Mouse (Mus musculus) kidney, embryonic 14.5 days (tissue): ENCODE measurements around the gene Slc4a4. TPM values are rescaled to one million over a fixed set of nuclear protein-coding genes. Genes with fewer than 3 reads are reported as not detected.
A peak's percentile ranks its signal among the peaks of the same experiment; 100 is the strongest.

Experiments used
- ATAC-seq: fragments of 200-750 bp; cut with Nextera tagmentation; 2 replicates; pipeline ENCODE4 v1.8.0; 2017; ENCODE audit warnings: moderate number of reproducible peaks, mild to moderate bottlenecking, moderate TSS enrichment, moderate library complexity; ENCODE audit not compliant: low FRiP score, low TSS enrichment
- H3K27ac ChIP-seq: fragments of 300-500 bp; sonication (generic); 2 replicates; pipeline ENCODE4 v1.5.1; 2014; ENCODE audit warnings: low read depth, mild to moderate bottlenecking, low read length, moderate library complexity, mixed read lengths
- H3K27me3 ChIP-seq: fragments of 300-500 bp; sonication (generic); 2 replicates; pipeline ENCODE4 v1.6.1; 2014; ENCODE audit warnings: mild to moderate bottlenecking, low read length; ENCODE audit not compliant: control insufficient read depth, insufficient read depth
- H3K36me3 ChIP-seq: fragments of 300-500 bp; sonication (generic); 2 replicates; pipeline ENCODE4 v1.6.1; 2014; ENCODE audit warnings: low read length, mixed read lengths; ENCODE audit not compliant: control insufficient read depth, insufficient read depth
- H3K4me1 ChIP-seq: fragments of 300-500 bp; sonication (generic); 2 replicates; pipeline ENCODE4 v1.6.1; 2014; ENCODE audit warnings: low read length, mixed read lengths; ENCODE audit not compliant: control insufficient read depth, insufficient read depth
- H3K4me2 ChIP-seq: fragments of 300-500 bp; sonication (generic); replicated peaks from 2 replicates; pipeline ENCODE4 v1.6.1; 2014; ENCODE audit warnings: low read depth, mild to moderate bottlenecking, low read length
- H3K4me3 ChIP-seq: fragments of 300-500 bp; sonication (generic); 2 replicates; pipeline ENCODE4 v1.5.1; 2014; ENCODE audit warnings: mild to moderate bottlenecking, low read length
- H3K9ac ChIP-seq: fragments of 300-500 bp; sonication (generic); 2 replicates; pipeline ENCODE4 v1.6.1; 2014; ENCODE audit warnings: low read depth, mild to moderate bottlenecking, low read length, moderate library complexity
- H3K9me3 ChIP-seq: fragments of 300-500 bp; sonication (generic); 2 replicates; pipeline ENCODE4 v1.6.1; 2016; ENCODE audit warnings: low read length; ENCODE audit not compliant: control insufficient read depth
- WGBS: fragments of 180-500 bp; shearing (Covaris S2); extraction: QIAGEN DNeasy Blood & Tissue Kit; methylation state at CpG from one replicate; pipeline ENCODE4 v1.1.7; 2014; 5-methylcytosine and 5-hydroxymethylcytosine counted together
- polyA plus RNA-seq: library from polyadenylated mRNA; unstranded; fragments of >200 nt; fragmentation: Nextera tagmentation; extraction: Ambion mirVana; gene quantifications from 2 replicates; pipeline ENCODE4 v1.2.1, GENCODE M21; 2014

The Slc4a4 gene
- polyA plus RNA-seq, 1 experiment from 2014 or later: 4.7 TPM

DNA sequence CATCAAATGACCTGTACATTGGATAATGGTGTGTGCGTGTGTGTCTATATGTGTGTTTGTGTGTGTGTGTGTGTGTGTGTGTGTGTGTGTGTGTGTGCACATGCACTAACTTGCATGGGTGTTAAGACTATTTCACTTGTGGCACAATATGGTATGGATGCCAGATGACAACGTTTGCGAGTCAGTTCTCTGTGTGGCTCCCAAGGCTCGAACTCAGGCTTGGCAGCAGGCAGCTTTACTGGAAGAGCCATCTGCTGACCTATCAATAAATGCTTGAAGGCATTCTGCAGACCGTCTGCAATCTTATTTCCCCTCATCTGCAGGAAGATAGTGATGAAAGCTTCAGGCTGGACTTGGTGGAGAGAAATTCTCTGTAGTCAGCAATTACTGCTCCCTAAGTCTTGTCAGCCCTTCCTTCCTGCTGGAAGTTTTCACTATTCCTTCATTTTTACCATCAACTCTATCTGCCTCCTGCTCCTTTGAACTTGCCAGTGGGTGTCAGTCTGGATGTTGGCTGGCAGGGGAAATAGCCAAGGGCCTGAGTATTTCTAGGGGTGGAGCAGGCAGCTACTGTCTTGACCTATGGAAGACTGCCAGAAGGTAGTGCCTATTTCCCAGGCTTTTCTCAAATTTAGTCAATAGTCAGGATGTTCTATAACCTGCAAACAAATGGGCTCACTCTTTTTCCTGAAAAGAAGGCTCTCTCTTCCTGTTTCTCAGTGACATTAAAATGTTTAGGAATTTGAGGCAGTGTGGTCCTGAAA lies 73.9 kb downstream of the Slc4a4 start:
- ATAC-seq: no peak
- Histone ChIP-seq H3K27me3 (no peaks in the 10 kb centered on the region), H3K36me3 (no peaks in the 10 kb centered on the region), H3K27ac (no peak overlapping the region), H3K9ac (no peak overlapping the region), H3K4me2 (no peak overlapping the region), H3K4me3 (no peak overlapping the region), H3K4me1 (no peaks in the 10 kb centered on the region), H3K9me3 (no peaks in the 10 kb centered on the region)
- 83% methylated on average over 5 of the region's 5 CpGs for WGBS

DNA sequence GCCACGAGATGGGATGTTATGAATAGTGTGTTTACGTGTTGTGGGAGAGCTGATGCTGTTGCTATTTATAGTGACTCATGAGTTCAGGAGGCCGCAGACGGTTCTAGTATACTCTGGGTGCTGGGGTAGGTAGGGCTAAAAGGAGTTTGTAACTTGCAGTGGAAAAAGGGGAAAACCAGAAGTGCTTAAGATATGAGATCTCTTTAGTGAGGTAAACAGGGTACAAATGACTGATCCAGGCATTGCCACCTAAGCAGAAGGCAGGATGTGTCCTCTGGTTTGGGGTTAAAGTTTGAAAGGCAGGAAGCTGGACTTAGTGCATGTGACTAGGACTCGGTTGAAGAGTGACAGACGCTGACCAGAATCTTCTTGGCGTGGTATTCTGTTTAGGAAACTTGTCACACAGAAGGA lies 74.7 kb downstream of the Slc4a4 start:
- no peaks in the 10 kb centered on the region for H3K9me3 ChIP-seq
- ATAC-seq: no peak
- no peaks in the 10 kb centered on the region for H3K4me1 ChIP-seq
- no peaks in the 10 kb centered on the region for H3K36me3 ChIP-seq
- 78% methylated on average over 7 of the region's 7 CpGs for WGBS
- H3K27me3 ChIP-seq: no peaks in the 10 kb centered on the region
- no peak overlapping the region for H3K27ac ChIP-seq
- no peak overlapping the region for H3K4me3 ChIP-seq
- H3K4me2 ChIP-seq: no peak overlapping the region
- no peak overlapping the region for H3K9ac ChIP-seq

DNA sequence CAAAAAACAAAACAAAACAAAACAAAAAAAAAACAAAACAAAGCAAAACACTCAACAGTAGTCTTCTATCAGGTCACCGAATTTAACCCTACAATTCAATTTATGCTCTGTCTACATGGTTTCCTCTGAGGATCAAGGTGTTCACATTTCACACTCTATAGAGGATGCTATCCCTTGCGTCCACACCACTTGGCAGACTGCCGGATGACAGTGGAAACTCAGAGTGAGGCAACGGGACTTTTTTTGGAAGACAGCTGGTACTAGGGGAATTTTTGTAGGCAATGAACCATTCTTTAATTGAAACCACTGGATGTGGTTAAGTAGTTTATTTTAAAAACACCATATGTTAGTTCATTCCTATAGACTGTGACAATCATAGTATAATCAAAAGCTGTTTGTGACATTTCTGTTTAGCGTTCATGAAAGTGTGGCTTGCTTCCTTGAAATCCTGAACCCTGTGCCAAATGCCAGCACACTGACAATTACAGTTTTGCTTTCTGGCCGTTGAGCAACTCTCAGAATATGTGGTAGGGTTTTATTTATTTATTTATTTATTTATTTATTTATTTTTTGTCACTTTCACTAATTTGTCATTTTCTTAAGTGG lies 78.2 kb downstream of the Slc4a4 start:
- H3K27me3 ChIP-seq: no peaks in the 10 kb centered on the region
- ATAC-seq: no peak

DNA sequence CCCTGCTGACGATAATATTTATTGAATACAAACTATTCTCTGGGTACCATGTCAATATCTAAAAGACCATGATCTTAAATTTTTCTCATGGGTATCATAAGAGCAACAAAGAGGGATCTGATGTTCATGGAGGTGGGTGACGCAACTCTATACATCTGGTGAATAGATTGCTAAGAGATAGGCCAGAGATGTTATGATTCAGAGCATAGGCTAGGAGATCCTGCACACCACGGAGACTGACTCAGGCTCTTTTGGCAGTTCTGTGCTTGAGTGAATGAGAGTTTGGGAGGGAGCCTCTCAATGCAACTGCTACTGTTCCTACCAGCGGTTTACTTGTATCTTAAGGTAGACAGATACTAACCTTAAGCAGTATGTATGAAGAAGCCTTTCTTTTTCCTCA lies 79.9 kb downstream of the Slc4a4 start:
- Histone ChIP-seq H3K4me1 (0 out of 2 replicates have a peak, but pooled peaks cover 6% of the 10 kb centered on the region), H3K27ac (no peak overlapping the region), H3K9ac (no peak overlapping the region), H3K36me3 (no peaks in the 10 kb centered on the region), H3K27me3 (no peaks in the 10 kb centered on the region), H3K9me3 (no peaks in the 10 kb centered on the region), H3K4me2 (no peak overlapping the region), H3K4me3 (no peak overlapping the region)
- 88% methylated on average over 4 of the region's 4 CpGs for WGBS
- ATAC-seq: no peak

More for the DNA sequence above, 78.2 kb downstream of the Slc4a4 start:
- Histone ChIP-seq H3K4me2 (no peak overlapping the region), H3K27ac (no peak overlapping the region), H3K4me3 (no peak overlapping the region), H3K9ac (no peak overlapping the region), H3K9me3 (no peaks in the 10 kb centered on the region), H3K36me3 (no peaks in the 10 kb centered on the region), H3K4me1 (0 out of 2 replicates have a peak, but pooled peaks cover 6% of the 10 kb centered on the region)
- 77% methylated on average over 6 of the region's 6 CpGs for WGBS

DNA sequence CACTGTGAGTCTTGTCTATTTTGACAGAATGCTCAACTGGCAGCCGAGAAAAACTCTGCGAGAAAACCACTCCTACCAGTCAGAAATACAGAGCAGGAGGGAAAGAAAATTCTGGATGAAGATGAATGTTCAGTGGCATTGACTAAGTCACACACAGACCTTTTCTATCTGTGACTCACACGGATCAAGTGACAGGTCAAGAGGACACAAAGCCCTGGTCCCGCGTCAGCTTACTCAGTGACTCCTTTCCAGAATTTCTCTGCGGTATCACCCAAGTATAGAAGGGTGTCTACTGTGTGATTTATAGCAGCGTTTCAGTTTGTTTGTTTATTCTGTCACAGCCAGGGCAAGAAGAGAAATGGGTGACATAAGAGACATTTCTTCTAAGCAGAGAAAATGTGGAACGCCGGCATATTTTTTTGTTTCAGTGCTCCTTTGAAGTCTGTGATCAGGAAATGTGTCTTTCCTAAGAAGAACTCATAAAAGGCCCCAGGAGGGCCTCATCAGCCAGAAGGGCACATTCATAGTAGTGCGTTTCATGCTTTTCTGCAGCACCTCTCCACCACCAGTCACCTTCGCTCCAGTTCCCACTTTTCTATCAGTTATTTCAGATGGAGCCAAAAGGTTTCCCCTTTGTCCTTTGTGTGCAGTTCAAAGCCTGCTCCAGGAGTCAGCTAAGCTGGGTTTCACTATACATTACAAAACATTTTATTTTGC lies 82.5 kb downstream of the Slc4a4 start:
- no peaks in the 10 kb centered on the region for H3K9me3 ChIP-seq
- no peak overlapping the region for H3K27ac ChIP-seq
- H3K4me2 ChIP-seq: no peak overlapping the region
- H3K27me3 ChIP-seq: no peaks in the 10 kb centered on the region
- peak; percentile 68; the same call in 1 of the 2 replicates for ATAC-seq
- 0 out of 2 replicates have a peak, but pooled peaks cover 6% of the 10 kb centered on the region for H3K4me1 ChIP-seq
- H3K4me3 ChIP-seq: no peak overlapping the region
- H3K36me3 ChIP-seq: no peaks in the 10 kb centered on the region
- WGBS: 12% methylated on average over 11 of the region's 11 CpGs
- no peak overlapping the region for H3K9ac ChIP-seq

DNA sequence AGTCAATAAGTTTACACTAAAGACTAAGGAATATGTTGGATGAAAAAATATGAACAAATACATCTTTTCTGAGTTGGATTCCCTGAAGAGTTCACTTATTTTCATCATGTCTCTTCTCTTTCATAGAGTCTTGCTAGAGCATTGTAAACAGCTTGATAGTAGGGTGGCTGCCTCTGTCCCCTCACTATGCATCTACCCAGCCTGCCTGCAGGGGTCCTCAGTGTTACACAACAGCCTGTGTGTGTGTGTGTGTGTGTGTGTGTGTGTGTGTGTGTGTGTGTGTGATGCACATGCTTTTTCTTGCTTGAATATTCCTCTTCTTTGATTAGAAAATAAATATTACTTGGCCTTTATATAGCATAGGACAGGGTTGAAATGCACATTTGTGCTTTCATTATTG lies 84.9 kb downstream of the Slc4a4 start:
- H3K36me3 ChIP-seq: no peaks in the 10 kb centered on the region
- H3K27me3 ChIP-seq: no peaks in the 10 kb centered on the region
- H3K4me3 ChIP-seq: no peak overlapping the region
- H3K9me3 ChIP-seq: no peaks in the 10 kb centered on the region
- H3K4me2 ChIP-seq: no peak overlapping the region
- H3K4me1 ChIP-seq: 0 out of 2 replicates have a peak, but pooled peaks cover 6% of the 10 kb centered on the region
- no peak overlapping the region for H3K9ac ChIP-seq
- ATAC-seq: no peak
- no peak overlapping the region for H3K27ac ChIP-seq

DNA sequence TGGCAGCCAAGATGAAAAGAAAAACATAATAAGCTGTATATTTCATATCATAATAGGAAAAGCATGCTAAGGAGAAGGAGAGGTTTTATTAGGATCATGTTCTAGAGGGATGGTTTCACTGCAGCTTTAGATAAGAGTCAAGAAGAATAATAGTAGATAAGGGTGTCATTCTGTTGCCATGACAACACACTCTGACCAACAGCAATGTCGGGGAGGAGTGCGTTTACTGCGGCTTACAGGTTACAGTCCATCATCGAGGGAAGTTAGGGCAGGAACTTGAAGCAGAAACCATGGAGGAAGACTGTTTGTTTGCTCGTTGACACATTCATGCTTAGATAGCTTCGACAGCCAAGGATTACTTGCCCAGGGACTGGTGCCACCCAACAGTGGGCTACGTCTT lies 85.7 kb downstream of the Slc4a4 start:
- Histone ChIP-seq H3K36me3 (no peaks in the 10 kb centered on the region), H3K27ac (no peak overlapping the region), H3K9ac (no peak overlapping the region), H3K4me3 (no peak overlapping the region), H3K4me2 (no peak overlapping the region), H3K9me3 (no peaks in the 10 kb centered on the region), H3K27me3 (no peaks in the 10 kb centered on the region), H3K4me1 (0 out of 2 replicates have a peak, but pooled peaks cover 6% of the 10 kb centered on the region)
- ATAC-seq: no peak
- 74% methylated on average over 7 of the region's 7 CpGs for WGBS

DNA sequence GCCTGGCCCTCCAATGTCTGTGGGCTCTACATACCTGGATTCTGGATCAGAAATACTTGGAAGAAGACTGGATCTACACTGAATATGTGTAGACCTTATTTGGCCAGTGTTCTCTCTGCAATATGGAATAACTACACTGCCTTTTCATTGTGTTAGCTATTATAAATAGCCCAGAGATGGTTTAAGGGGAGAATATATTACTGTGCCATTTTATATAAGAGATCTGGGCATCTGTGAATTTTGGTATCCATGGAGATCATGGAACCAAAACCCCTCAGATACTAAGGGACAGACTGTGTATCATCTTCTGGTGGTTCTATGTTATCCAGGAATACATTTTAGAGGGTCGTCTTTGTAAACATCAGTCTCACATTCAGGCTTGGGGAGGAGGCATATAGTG lies 86.5 kb downstream of the Slc4a4 start:
- ATAC-seq: no peak
- Histone ChIP-seq H3K27me3 (no peaks in the 10 kb centered on the region), H3K4me3 (no peak overlapping the region), H3K9me3 (no peaks in the 10 kb centered on the region), H3K4me2 (no peak overlapping the region), H3K9ac (no peak overlapping the region), H3K27ac (no peak overlapping the region), H3K36me3 (no peaks in the 10 kb centered on the region), H3K4me1 (0 out of 2 replicates have a peak, but pooled peaks cover 6% of the 10 kb centered on the region)
- 92% methylated on average over 1 of the region's 1 CpGs for WGBS

DNA sequence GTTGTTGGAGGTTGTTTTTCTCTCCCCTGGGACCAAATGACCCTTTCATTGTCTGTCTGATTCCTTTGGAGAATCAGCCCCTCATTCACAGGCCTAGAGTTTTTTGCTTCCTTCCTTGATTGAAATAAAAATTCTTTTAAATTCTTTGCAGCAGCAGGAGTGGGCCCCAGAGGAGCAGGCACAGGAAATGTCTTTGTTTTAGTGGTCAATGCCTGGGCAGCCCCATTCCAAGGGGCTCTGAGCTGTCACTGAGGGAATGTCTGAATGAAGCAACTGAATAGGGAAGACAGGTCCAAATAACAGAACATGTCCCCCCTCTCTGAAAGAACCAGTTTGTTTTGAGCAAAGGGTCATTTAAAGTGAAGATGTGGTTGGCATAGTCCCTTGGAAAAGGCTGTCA lies 89.1 kb downstream of the Slc4a4 start:
- no peaks in the 10 kb centered on the region for H3K9me3 ChIP-seq
- H3K4me1 ChIP-seq: no peaks in the 10 kb centered on the region
- no peak overlapping the region for H3K27ac ChIP-seq
- H3K9ac ChIP-seq: no peak overlapping the region
- H3K36me3 ChIP-seq: no peaks in the 10 kb centered on the region
- no peak overlapping the region for H3K4me3 ChIP-seq
- no peak for ATAC-seq
- no peaks in the 10 kb centered on the region for H3K27me3 ChIP-seq
- no peak overlapping the region for H3K4me2 ChIP-seq
